Mouse (Mus musculus) small intestine, adult 2 months (tissue): ENCODE results near the gene 4930563M21Rik. TPM values are rescaled to one million over a fixed set of nuclear protein-coding genes. Genes with fewer than 3 reads are reported as not detected.

Source experiments
- H3K27ac ChIP-seq: fragments of 200-500 bp; 2 replicates; pipeline ENCODE4 v1.5.1; 2012; ENCODE audit warnings: low read depth, low read length, control low read depth, inconsistent platforms; ENCODE audit not compliant: insufficient read depth
- H3K27me3 ChIP-seq: fragments of 200-500 bp; 2 replicates; pipeline ENCODE4 v1.6.1; 2012; ENCODE audit warnings: mild to moderate bottlenecking, moderate library complexity, low read length, inconsistent platforms; ENCODE audit not compliant: control insufficient read depth, insufficient read depth
- H3K36me3 ChIP-seq: fragments of 200-500 bp; 2 replicates; pipeline ENCODE4 v1.6.1; 2012; ENCODE audit warnings: mild to moderate bottlenecking, low read length, control low read depth, inconsistent platforms; ENCODE audit not compliant: control insufficient read depth, insufficient read depth
- H3K4me1 ChIP-seq: fragments of 200-500 bp; 2 replicates; pipeline ENCODE4 v1.6.1; 2012; ENCODE audit warnings: low read length, inconsistent platforms, mixed read lengths; ENCODE audit not compliant: control insufficient read depth, insufficient read depth, insufficient read length
- H3K4me3 ChIP-seq: fragments of 200-500 bp; 2 replicates; pipeline ENCODE4 v1.5.1; 2012; ENCODE audit warnings: low read depth, mild to moderate bottlenecking, control low read depth, inconsistent platforms, low read length, moderate library complexity
- CTCF ChIP-seq: fragments of 200-500 bp; IDR thresholded peaks from 2 replicates; pipeline ENCODE4 v1.5.1; 2012; ENCODE audit warnings: low read depth, mild to moderate bottlenecking, control low read depth, inconsistent platforms, low read length, moderate library complexity, mixed read lengths; ENCODE audit not compliant: insufficient replicate concordance, insufficient read length; ENCODE audit errors: extremely low read depth
- POLR2A ChIP-seq: fragments of 200-500 bp; IDR thresholded peaks from 2 replicates; pipeline ENCODE4 v1.6.1; 2012; ENCODE audit warnings: low read depth, mild to moderate bottlenecking, control low read depth, inconsistent platforms, low read length, moderate library complexity
- WGBS: fragments of 180-500 bp; shearing (Covaris S2); methylation state at CpG from one replicate; pipeline ENCODE4 v1.1.7; 2018; 5-methylcytosine and 5-hydroxymethylcytosine counted together
- polyA plus RNA-seq: library from polyadenylated mRNA; depleted of rRNA; stranded (reverse); fragments of >200 nt; gene quantifications from 2 replicates; pipeline ENCODE4 v1.2.3, GENCODE M21; 2012; rRNA removed

4930563M21Rik gene
- polyA plus RNA-seq, 1 experiment, result not detected

DNA sequence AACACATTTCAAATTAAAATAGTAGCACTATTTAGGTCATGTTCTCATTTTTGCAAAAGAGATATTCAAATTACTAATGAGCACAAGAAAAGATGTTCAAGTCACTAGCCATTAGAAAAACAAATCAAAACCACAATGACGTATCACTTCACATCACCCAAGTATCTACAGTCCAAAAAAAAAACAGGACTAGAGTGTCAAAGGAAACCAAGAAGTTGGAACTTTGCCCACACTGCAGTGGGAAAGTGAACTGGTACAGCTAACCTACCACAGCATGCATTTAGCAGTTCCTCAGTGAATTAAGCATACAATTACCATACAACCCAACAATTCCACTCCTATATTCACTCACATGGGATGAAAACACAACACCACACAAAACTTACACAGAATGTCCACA lies 77.9 kb downstream of the 4930563M21Rik start:
- H3K4me1 ChIP-seq, result peaks cover 2% of the 10 kb centered on the region; the same call in 1 of the 2 replicates
- WGBS, result 69% methylated on average over 1 of the region's 1 CpGs
- no peaks in the 10 kb centered on the region for H3K27me3 ChIP-seq
- no peak overlapping the region for H3K27ac ChIP-seq
- H3K36me3 ChIP-seq, result no peaks in the 10 kb centered on the region
- no peak for TF ChIP-seq POLR2A
- no peak for TF ChIP-seq CTCF
- no peak overlapping the region for H3K4me3 ChIP-seq

DNA sequence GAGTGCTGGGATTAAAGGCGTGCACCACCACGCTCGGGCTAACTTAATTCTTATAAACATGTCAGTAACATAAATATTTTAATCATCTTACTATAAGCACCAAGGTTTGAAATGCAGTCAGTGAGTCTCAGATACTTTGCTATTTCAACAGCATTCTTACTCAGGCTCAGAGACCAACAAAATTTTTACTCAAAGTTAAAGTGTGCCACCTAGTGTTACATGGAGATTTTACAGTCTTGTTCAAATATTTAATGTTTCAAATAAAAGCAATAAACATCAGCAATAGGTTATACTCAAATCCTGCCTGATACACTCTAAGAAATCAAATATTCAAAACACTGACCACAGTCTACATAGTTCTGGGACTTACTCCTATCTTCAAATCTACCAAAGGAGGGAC lies 91.8 kb downstream of the 4930563M21Rik start:
- H3K4me1 ChIP-seq, result no peaks in the 10 kb centered on the region
- no peaks in the 10 kb centered on the region for H3K36me3 ChIP-seq
- no peaks in the 10 kb centered on the region for H3K27me3 ChIP-seq
- 84% methylated on average over 3 of the region's 3 CpGs for whole genome bisulfite sequencing
- no peak overlapping the region for H3K4me3 ChIP-seq
- no peak overlapping the region for H3K27ac ChIP-seq
- no peak for TF ChIP-seq POLR2A

GRCm38 (mm10) chr9:55916751-55917150 lies 93.6 kb downstream of the 4930563M21Rik start:
- Histone ChIP-seq H3K36me3 (no peaks in the 10 kb centered on the region), H3K27ac (no peak overlapping the region), H3K4me1 (no peaks in the 10 kb centered on the region), H3K4me3 (no peak overlapping the region), H3K27me3 (no peaks in the 10 kb centered on the region)
- TF ChIP-seq CTCF, result no peak
- no peak for TF ChIP-seq POLR2A

Other genes with a start within 250 kb of the 4930563M21Rik start
- gene Scaper, start 72.4 kb downstream of the 4930563M21Rik start, polyA plus RNA-seq, result 1.3 and 2.6 TPM in 2 replicates
- 34.2 and 38.4 TPM in 2 replicates for gene Rcn2, start 31.3 kb upstream of the 4930563M21Rik start, polyA plus RNA-seq
- 6.0 and 7.5 TPM in 2 replicates for gene Pstpip1, start 79.4 kb upstream of the 4930563M21Rik start, polyA plus RNA-seq
- 213 and 397 TPM in 2 replicates for gene Tspan3, start 154.9 kb upstream of the 4930563M21Rik start, polyA plus RNA-seq